Mouse (Mus musculus) hindbrain, postnatal 0 days (tissue): Measurements from ENCODE around the gene Ubash3b. TPM values are rescaled to one million over a fixed set of nuclear protein-coding genes. Genes with fewer than 3 reads are reported as not detected.
A peak's percentile ranks its signal among the peaks of the same experiment; 100 is the strongest.

Source experiments
- ATAC-seq: fragments of 200-750 bp; cut with Nextera tagmentation; 2 replicates; pipeline ENCODE4 v1.8.0; 2017; ENCODE audit warnings: mild to moderate bottlenecking, moderate TSS enrichment, moderate library complexity
- DNase-seq: peaks from one replicate; pipeline ENCODE4 v3.0.0-alpha.2; 2015; ENCODE audit warnings: low spot score
- H3K27ac ChIP-seq: fragments of 300-500 bp; sonication (generic); 2 replicates; pipeline ENCODE4 v1.5.1; 2014; ENCODE audit warnings: mild to moderate bottlenecking
- H3K27me3 ChIP-seq: fragments of 300-500 bp; sonication (generic); 2 replicates; pipeline ENCODE4 v1.6.1; 2014; ENCODE audit warnings: low read length, mixed read lengths; ENCODE audit not compliant: insufficient read depth
- H3K36me3 ChIP-seq: fragments of 300-500 bp; sonication (generic); 2 replicates; pipeline ENCODE4 v1.6.1; 2014; ENCODE audit warnings: low read length, mixed read lengths; ENCODE audit not compliant: insufficient read depth
- H3K4me1 ChIP-seq: fragments of 300-500 bp; sonication (generic); 2 replicates; pipeline ENCODE4 v1.6.1; 2014; ENCODE audit warnings: antibody characterized with exemption, low read length, mixed read lengths; ENCODE audit not compliant: insufficient read depth
- H3K4me2 ChIP-seq: fragments of 300-500 bp; sonication (generic); 2 replicates; pipeline ENCODE4 v1.6.1; 2014; ENCODE audit warnings: low read depth, mild to moderate bottlenecking, low read length, moderate library complexity, mixed read lengths
- H3K4me3 ChIP-seq: fragments of 300-500 bp; sonication (generic); 2 replicates; pipeline ENCODE4 v1.5.1; 2014; ENCODE audit warnings: low read length
- H3K9ac ChIP-seq: fragments of 300-500 bp; sonication (generic); replicated peaks from 2 replicates; pipeline ENCODE4 v1.6.1; 2014; ENCODE audit warnings: mild to moderate bottlenecking, low read length, moderate library complexity, mixed read lengths
- H3K9me3 ChIP-seq: fragments of 300-500 bp; sonication (generic); 2 replicates; pipeline ENCODE4 v1.6.1; 2016; ENCODE audit warnings: low read length, mixed read lengths
- CTCF ChIP-seq: IDR thresholded peaks from 2 replicates; pipeline ENCODE4 v1.5.1; 2016; ENCODE audit warnings: antibody characterized with exemption, control low read depth, low read depth
- WGBS: fragments of 180-500 bp; shearing (Covaris S2); extraction: QIAGEN DNeasy Blood & Tissue Kit; methylation state at CpG from one replicate; pipeline ENCODE4 v1.1.7; 2014; 5-methylcytosine and 5-hydroxymethylcytosine counted together
- polyA plus RNA-seq: library from polyadenylated mRNA; unstranded; fragments of >200 nt; fragmentation: Nextera tagmentation; extraction: Ambion mirVana; gene quantifications from 2 replicates; pipeline ENCODE4 v1.2.1, GENCODE M21; 2015
- total RNA-seq: library from RNA; depleted of rRNA; stranded (reverse); fragments of >200 nt; gene quantifications from 2 replicates; pipeline ENCODE4 v1.2.3, GENCODE M21; 2014; rRNA removed

The Ubash3b gene
- total and polyA plus RNA-seq, 2 experiments from 2014 or later, result 28.6 to 41.3 TPM

- peak overlapping the region; percentile 97 for H3K4me2 ChIP-seq
- H3K4me3 ChIP-seq, result peak overlapping the region; percentile 57
- WGBS, result 8% methylated on average over 7 of the region's 7 CpGs
- no peaks in the 10 kb centered on the region for H3K9me3 ChIP-seq
- no peak for ATAC-seq
- no peak for DNase-seq
- H3K4me1 ChIP-seq, result 0 out of 2 replicates have a peak, but pooled peaks cover 2% of the 10 kb centered on the region
- TF ChIP-seq CTCF, result no peak
- peak overlapping the region; percentile 70 for H3K9ac ChIP-seq
- no peaks in the 10 kb centered on the region for H3K36me3 ChIP-seq
- 0 out of 2 replicates have a peak overlapping the region, but pooled peaks have one; percentile 54 for H3K27ac ChIP-seq
- no peaks in the 10 kb centered on the region; the same call in 1 of the 2 replicates for H3K27me3 ChIP-seq
Observed at GRCm38 (mm10) chr9:40964418-40964714, 197.1 kb downstream of the Ubash3b start.

GRCm38 (mm10) chr9:40963586-40964417, 197.7 kb downstream of the Ubash3b start, which contains the start of gene Jhy:
Gene Jhy, minus strand, starts transcription at chr9:40964118.
- H3K9me3 ChIP-seq, result no peaks in the 10 kb centered on the region
- no peaks in the 10 kb centered on the region; the same call in 1 of the 2 replicates for H3K27me3 ChIP-seq
- H3K4me1 ChIP-seq, result 0 out of 2 replicates have a peak, but pooled peaks cover 2% of the 10 kb centered on the region
- peak within 1 kb of the TSS; percentile 54 for H3K27ac ChIP-seq
- H3K4me2 ChIP-seq, result peak within 1 kb of the TSS; percentile 97
- peak within 1 kb of the TSS; percentile 57 for H3K4me3 ChIP-seq
- peak; percentile 62 for ATAC-seq
- peak within 1 kb of the TSS; percentile 70 for H3K9ac ChIP-seq
- H3K36me3 ChIP-seq, result no peaks in the 10 kb centered on the region
- WGBS, result 2% methylated on average over 47 of the region's 51 CpGs
- no peak for TF ChIP-seq CTCF
- peak; percentile 55 for DNase-seq

DNA sequence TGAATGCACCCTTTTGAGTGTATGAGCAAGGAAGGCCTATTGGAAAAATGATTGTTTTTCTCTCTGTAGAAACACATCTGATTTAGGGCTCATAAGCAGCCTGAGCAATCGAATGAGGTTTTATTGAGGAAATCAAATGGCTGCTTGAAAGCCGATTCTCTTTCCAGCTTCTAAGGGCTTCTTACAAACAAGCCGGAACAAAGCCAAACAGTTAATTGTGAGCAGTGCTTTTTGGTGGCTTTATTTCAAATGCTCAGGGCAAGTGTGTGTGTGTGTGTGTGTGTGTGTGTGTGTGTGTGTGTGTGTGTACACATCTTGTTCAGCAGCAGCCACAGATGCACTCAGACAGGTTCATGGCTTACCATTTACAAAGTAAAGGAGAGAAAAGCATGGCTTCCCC, 200.1 kb downstream of the Ubash3b start:
- DNase-seq, result no peak
- Histone ChIP-seq H3K4me3 (no peak overlapping the region), H3K4me1 (0 out of 2 replicates have a peak, but pooled peaks cover 2% of the 10 kb centered on the region), H3K9me3 (no peaks in the 10 kb centered on the region), H3K9ac (no peak overlapping the region), H3K4me2 (no peak overlapping the region), H3K36me3 (no peaks in the 10 kb centered on the region), H3K27ac (no peak overlapping the region), H3K27me3 (no peaks in the 10 kb centered on the region; the same call in 1 of the 2 replicates)
- TF ChIP-seq CTCF, result no peak
- no peak for ATAC-seq
- WGBS, result 60% methylated on average over 3 of the region's 3 CpGs

Other genes with a start within 250 kb of the Ubash3b start
- 0.90 and 0.99 TPM in 2 replicates for gene Jhy, start 197.6 kb downstream of the Ubash3b start, total RNA-seq
- gene Jhy, start 197.6 kb downstream of the Ubash3b start, polyA plus RNA-seq, result 1.1 and 1.8 TPM in 2 replicates
- 0.04 and 0.42 TPM in 2 replicates for gene Crtam, start 157.1 kb downstream of the Ubash3b start, total RNA-seq
- 0.21 and 0.52 TPM in 2 replicates for gene Crtam, start 157.1 kb downstream of the Ubash3b start, polyA plus RNA-seq